Mouse (Mus musculus) limb, embryonic 15.5 days (tissue): ENCODE results near the gene Ankrd65. TPM values are rescaled to one million over a fixed set of nuclear protein-coding genes. Genes with fewer than 3 reads are reported as not detected.
"Not testable (repeated sequence)": the region's sequence is repeated elsewhere in the genome, so short reads cannot be mapped to it uniquely, and the experiment has no call there.

Experiments
- ATAC-seq: fragments of 200-750 bp; cut with Nextera tagmentation; 2 replicates; pipeline ENCODE4 v1.8.0; 2017; ENCODE audit warnings: low read depth, moderate TSS enrichment; ENCODE audit not compliant: insufficient number of reproducible peaks, low FRiP score, low TSS enrichment
- H3K27ac ChIP-seq: fragments of 300-500 bp; sonication (generic); 2 replicates; pipeline ENCODE4 v1.5.1; 2015; ENCODE audit warnings: moderate library complexity, mild to moderate bottlenecking, inconsistent platforms
- H3K27me3 ChIP-seq: fragments of 300-500 bp; sonication (generic); 2 replicates; pipeline ENCODE4 v1.6.1; 2015; ENCODE audit warnings: inconsistent platforms
- H3K36me3 ChIP-seq: fragments of 300-500 bp; sonication (generic); 2 replicates; pipeline ENCODE4 v1.6.1; 2015; ENCODE audit warnings: inconsistent platforms
- H3K4me1 ChIP-seq: fragments of 300-500 bp; sonication (generic); 2 replicates; pipeline ENCODE4 v1.6.1; 2015; ENCODE audit warnings: inconsistent platforms
- H3K4me2 ChIP-seq: fragments of 300-500 bp; sonication (generic); 2 replicates; pipeline ENCODE4 v1.6.1; 2015; ENCODE audit warnings: mild to moderate bottlenecking, inconsistent platforms
- H3K4me3 ChIP-seq: fragments of 300-500 bp; sonication (generic); 2 replicates; pipeline ENCODE4 v1.5.1; 2015; ENCODE audit warnings: mild to moderate bottlenecking, inconsistent platforms
- H3K9ac ChIP-seq: fragments of 300-500 bp; sonication (generic); 2 replicates; pipeline ENCODE4 v1.6.1; 2015; ENCODE audit warnings: inconsistent platforms
- H3K9me3 ChIP-seq: fragments of 300-500 bp; sonication (generic); 2 replicates; pipeline ENCODE4 v1.6.1; 2016; ENCODE audit warnings: inconsistent platforms
- WGBS: fragments of 180-500 bp; shearing (Covaris S2); methylation state at CpG from one replicate; pipeline ENCODE4 v1.1.7; 2015; 5-methylcytosine and 5-hydroxymethylcytosine counted together
- polyA plus RNA-seq: library from polyadenylated mRNA; unstranded; fragments of >200 nt; fragmentation: Nextera tagmentation; extraction: Ambion mirVana; gene quantifications from 2 replicates; pipeline ENCODE4 v1.2.1, GENCODE M21; 2015

The Ankrd65 gene
- not detected in 2 replicates for polyA plus RNA-seq

- H3K9me3 ChIP-seq = no peaks in the 10 kb centered on the region
- peaks cover 7% of the 10 kb centered on the region for H3K4me1 ChIP-seq
- ATAC-seq = no peak
- H3K4me2 ChIP-seq = no peak within 1 kb of the TSS
- no peaks in the 10 kb centered on the region for H3K36me3 ChIP-seq
- H3K27me3 ChIP-seq = no peaks in the 10 kb centered on the region
- H3K27ac ChIP-seq = no peak within 1 kb of the TSS
- 83% methylated on average over 3 of the region's 3 CpGs for WGBS
- H3K4me3 ChIP-seq = no peak within 1 kb of the TSS
- H3K9ac ChIP-seq = no peak within 1 kb of the TSS
These were observed at the start of gene Ankrd65 for GRCm38 (mm10) chr4:155790021-155790489. Ankrd65 (plus strand) TSS chr4:155790439.

DNA sequence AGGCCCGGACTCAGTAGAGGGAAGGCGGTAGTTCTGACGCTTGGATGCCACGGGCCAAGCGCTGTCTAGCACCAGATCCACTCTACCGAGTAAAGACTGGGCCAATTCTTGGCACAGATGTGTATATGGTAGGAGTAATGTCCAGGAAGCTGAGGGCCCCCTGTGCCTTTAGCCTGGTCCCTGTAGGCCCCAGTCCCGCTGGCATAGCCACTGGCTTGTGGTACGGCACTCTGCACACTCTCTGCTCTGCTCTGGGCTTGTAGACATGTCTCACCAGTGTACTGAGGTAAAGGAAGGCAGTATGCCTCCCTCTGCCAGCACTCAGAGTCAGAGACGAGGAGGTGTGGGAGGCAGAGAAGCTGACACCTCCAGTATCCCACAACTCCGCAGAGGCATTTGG lies 49.6 kb upstream of the Ankrd65 start:
- H3K4me1 ChIP-seq, H3K4me3 ChIP-seq, H3K9me3 ChIP-seq, ATAC-seq, H3K27me3 ChIP-seq, H3K27ac ChIP-seq, H3K9ac ChIP-seq, H3K4me2 ChIP-seq: not testable (repeated sequence)
- WGBS = 82% methylated on average over 10 of the region's 10 CpGs
- peaks cover 68% of the 10 kb centered on the region for H3K36me3 ChIP-seq

DNA sequence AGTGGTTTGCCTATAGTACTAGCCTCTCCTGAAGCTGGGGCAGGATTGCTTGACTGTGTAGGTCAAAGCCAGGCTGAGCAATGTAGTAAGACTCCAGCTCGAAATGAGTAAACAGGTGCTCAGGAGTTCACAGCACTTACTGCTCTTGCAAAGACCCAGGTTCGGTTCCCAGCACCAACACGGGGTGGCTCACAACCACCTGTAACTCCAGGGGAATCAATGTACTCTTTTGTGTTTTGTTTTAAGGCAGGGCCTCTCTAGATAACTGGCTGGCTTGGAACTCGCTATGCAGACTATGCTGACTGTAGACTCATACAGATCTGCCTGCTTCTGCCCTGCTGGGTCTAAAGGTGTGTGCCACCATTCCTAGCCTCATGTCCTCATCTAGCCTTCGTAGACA lies 47.6 kb upstream of the Ankrd65 start:
- Histone ChIP-seq H3K9me3 (no peaks in the 10 kb centered on the region), H3K4me1 (no peaks in the 10 kb centered on the region), H3K27ac (no peak overlapping the region), H3K36me3 (peaks cover 80% of the 10 kb centered on the region), H3K9ac (no peak overlapping the region), H3K27me3 (no peaks in the 10 kb centered on the region), H3K4me2 (no peak overlapping the region), H3K4me3 (no peak overlapping the region)
- no peak for ATAC-seq
- WGBS = 94% methylated on average over 5 of the region's 5 CpGs

GRCm38 (mm10) chr4:155744474-155744873 lies 45.8 kb upstream of the Ankrd65 start:
- Histone ChIP-seq H3K9ac (no peak overlapping the region), H3K27me3 (no peaks in the 10 kb centered on the region), H3K27ac (no peak overlapping the region), H3K4me3 (no peak overlapping the region), H3K9me3 (no peaks in the 10 kb centered on the region), H3K4me1 (no peaks in the 10 kb centered on the region), H3K36me3 (peaks cover 97% of the 10 kb centered on the region), H3K4me2 (no peak overlapping the region)
- WGBS = 90% methylated on average over 8 of the region's 8 CpGs
- no peak for ATAC-seq

GRCm38 (mm10) chr4:155745136-155745535 lies 45.1 kb upstream of the Ankrd65 start:
- WGBS = 89% methylated on average over 5 of the region's 5 CpGs
- Histone ChIP-seq H3K27me3 (no peaks in the 10 kb centered on the region), H3K4me1 (no peaks in the 10 kb centered on the region), H3K27ac (no peak overlapping the region), H3K9me3 (no peaks in the 10 kb centered on the region), H3K36me3 (peaks cover 97% of the 10 kb centered on the region), H3K9ac (no peak overlapping the region), H3K4me3 (no peak overlapping the region), H3K4me2 (no peak overlapping the region)
- no peak for ATAC-seq

DNA sequence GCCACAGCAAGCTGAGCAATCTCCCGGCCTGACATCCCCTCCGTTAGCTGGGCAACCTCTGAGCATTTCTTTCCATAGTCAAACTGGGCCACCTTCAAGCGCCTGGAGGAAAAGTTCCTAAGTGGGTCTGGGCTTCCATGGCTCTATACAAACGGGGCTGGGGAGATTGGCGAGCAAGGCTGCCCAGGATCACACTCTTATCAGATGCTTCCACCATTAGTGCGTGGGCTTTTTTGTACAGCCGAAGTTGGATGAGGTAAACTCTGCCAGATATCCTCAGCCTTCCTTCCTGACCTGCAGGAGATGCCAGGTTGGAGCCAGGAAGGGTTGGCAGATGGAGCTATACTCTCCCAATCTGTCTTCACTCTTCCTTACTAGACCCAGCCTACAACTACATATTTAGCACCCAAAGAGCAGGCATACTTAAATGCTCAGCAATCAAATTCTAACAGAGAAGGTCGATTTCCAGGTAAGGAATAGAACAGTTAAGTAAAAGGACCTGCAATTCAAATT lies 44.1 kb upstream of the Ankrd65 start:
- WGBS = 81% methylated on average over 8 of the region's 8 CpGs
- ATAC-seq = no peak
- no peaks in the 10 kb centered on the region for H3K4me1 ChIP-seq
- no peak overlapping the region for H3K4me3 ChIP-seq
- no peak overlapping the region for H3K4me2 ChIP-seq
- no peak overlapping the region for H3K27ac ChIP-seq
- H3K27me3 ChIP-seq = no peaks in the 10 kb centered on the region
- H3K9me3 ChIP-seq = no peaks in the 10 kb centered on the region
- H3K9ac ChIP-seq = no peak overlapping the region
- H3K36me3 ChIP-seq = peaks cover 97% of the 10 kb centered on the region

DNA sequence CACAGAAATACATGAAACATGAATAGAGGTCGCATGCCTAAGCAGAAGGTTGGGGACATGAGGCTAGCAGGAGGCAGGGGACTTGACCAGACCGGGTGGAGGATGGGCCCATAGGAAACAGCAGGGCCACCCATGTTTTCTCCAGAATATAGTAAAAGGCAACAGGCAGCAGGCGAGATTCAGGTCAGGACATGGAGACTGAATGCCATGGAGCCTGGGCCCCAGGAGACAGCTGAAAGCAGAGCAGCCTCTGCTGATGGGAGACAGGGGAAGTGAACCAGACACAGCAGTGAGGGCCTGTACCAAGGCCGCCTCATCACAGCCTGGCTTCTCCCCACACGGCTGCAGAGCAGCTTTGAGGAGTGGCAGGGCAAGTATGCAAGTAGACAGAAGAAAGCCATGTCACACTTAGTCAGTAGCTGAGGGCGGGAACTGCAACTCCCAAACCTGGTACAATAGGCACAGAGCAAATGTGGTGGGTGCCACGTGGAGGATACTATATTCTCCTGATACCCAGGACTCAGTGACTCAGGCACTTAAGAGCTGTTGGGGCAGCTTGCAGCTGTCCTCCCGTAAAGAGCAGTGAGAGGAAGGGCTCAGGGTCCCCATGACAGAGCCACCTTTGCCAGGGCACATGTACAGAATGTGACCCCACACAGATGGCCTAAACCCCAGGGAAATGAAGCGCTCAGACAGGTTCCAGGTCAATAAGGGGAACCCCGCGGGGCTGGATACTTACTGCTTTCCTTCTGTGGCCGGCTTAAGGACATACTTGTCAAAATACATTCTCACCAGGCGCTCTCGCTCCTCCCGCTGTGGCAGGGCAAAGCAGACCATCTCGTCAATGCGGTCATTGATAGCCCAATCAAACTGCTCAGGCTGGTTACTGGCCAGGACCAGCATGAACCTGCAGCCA lies 43.4 kb upstream of the Ankrd65 start:
- Histone ChIP-seq H3K9me3 (no peaks in the 10 kb centered on the region), H3K36me3 (peaks cover 97% of the 10 kb centered on the region), H3K27me3 (no peaks in the 10 kb centered on the region), H3K4me3 (no peak overlapping the region), H3K4me1 (no peaks in the 10 kb centered on the region), H3K9ac (no peak overlapping the region), H3K4me2 (no peak overlapping the region), H3K27ac (no peak overlapping the region)
- ATAC-seq = no peak
- 87% methylated on average over 17 of the region's 17 CpGs for WGBS

- H3K36me3 ChIP-seq = peaks cover 49% of the 10 kb centered on the region
- no peak overlapping the region for H3K4me2 ChIP-seq
- no peak for ATAC-seq
- peaks cover 27% of the 10 kb centered on the region for H3K4me1 ChIP-seq
- no peak overlapping the region for H3K27ac ChIP-seq
- H3K27me3 ChIP-seq = no peaks in the 10 kb centered on the region
- H3K9ac ChIP-seq = no peak overlapping the region
- H3K9me3 ChIP-seq = no peaks in the 10 kb centered on the region
- 91% methylated on average over 12 of the region's 12 CpGs for WGBS
- no peak overlapping the region for H3K4me3 ChIP-seq
These were observed 33.2 kb upstream of the Ankrd65 start for GRCm38 (mm10) chr4:155757011-155757410.

- H3K4me1 ChIP-seq = peaks cover 29% of the 10 kb centered on the region
- H3K4me2 ChIP-seq = peak overlapping the region; percentile 88
- peaks cover 26% of the 10 kb centered on the region for H3K36me3 ChIP-seq
- peak overlapping the region; percentile 87 for H3K4me3 ChIP-seq
- WGBS = 2% methylated on average over 10 of the region's 10 CpGs
- H3K9ac ChIP-seq = peak overlapping the region; percentile 83
- H3K27me3 ChIP-seq = no peaks in the 10 kb centered on the region
- peak overlapping the region; percentile 60; the same call in 1 of the 2 replicates for H3K27ac ChIP-seq
- ATAC-seq = no peak
- H3K9me3 ChIP-seq = no peaks in the 10 kb centered on the region
These were observed 30.2 kb upstream of the Ankrd65 start for GRCm38 (mm10) chr4:155759862-155760612.

DNA sequence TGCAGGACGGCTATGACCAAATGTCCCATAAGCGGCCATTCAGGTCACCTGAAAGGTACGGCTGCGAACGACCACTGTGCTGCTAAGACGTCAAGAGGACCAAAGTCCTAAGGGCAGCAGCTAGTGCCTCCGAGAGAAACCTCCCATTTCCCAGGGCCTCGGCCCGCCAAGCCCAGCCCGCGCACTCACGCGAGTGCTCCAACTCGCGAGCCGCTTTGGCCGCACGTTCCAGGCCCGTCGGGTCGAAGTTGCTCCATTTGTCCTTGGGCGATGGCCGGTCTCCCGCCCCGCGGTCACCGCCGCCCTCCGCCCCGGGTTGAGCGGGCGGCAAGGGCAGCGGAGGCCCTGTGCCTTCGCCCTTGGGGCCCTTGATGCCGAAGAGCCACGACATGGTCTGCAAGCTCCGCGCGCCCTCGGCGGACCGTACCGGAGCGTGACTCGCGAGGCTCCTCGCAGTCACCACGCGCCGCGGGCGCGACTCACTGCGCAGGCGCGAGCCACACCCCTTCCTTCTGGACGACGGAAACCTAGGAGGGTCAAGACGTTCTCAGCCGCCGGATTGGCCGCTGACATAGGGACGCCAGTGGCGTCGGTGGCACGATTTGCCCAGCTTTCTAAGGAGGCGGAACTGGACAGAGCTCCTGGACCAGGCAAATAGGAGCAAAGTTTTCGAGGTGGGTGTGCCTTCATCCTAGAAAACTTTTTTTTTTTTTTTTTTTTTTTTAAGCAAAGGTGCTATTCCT lies 29.5 kb upstream of the Ankrd65 start, which contains the start of gene Atad3a:
Gene Atad3a, minus strand, starts transcription at position 481 of the 743 bp plus-strand sequence.
- Histone ChIP-seq H3K4me1 (peaks cover 29% of the 10 kb centered on the region), H3K9ac (peak within 1 kb of the TSS; percentile 83), H3K4me3 (peak within 1 kb of the TSS; percentile 87), H3K36me3 (peaks cover 19% of the 10 kb centered on the region), H3K27ac (peak within 1 kb of the TSS; percentile 60), H3K27me3 (no peaks in the 10 kb centered on the region), H3K4me2 (peak within 1 kb of the TSS; percentile 88), H3K9me3 (no peaks in the 10 kb centered on the region)
- ATAC-seq = peak; percentile 94
- WGBS = under 1% methylated on average over 68 of the region's 68 CpGs

DNA sequence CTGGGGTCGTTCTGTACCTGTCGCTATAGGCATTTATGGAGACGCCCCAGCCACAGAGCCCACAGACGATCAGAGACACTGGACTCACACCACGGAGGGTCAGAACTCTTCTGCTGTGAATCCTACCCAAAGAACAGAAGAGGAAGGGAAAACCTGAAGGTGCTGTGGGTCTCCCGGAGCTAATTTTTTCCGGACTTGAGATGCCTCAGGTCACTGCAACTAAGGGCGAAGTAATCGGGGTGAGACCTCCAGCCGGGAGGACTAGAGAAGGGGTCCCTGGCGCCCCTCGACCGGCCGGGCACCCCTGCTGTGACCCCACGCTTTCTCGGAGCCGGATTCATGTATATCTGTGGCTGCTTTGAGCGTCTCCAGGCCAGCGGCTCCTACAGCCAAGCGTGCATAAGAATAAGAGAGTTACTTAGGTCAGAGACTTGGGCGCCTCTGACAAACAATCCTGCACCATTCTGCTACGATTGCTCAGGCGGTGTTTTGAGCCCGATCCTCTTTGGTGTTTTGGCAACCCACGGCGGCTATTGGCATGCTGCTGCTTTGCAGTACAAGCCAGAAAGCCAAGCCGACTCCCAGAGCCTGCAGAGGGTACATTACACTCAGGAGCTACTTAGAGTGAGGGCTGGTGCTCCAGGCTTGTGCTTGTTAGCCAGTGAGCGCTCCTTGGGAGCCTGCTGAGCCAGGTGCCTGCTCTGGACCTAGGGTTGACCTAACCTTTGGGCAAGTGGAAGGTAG lies 28.7 kb upstream of the Ankrd65 start:
- peak overlapping the region; percentile 43 for H3K27ac ChIP-seq
- ATAC-seq = peak; percentile 9; the same call in 1 of the 2 replicates

More for the DNA sequence above, 28.7 kb upstream of the Ankrd65 start:
- H3K9me3 ChIP-seq = no peaks in the 10 kb centered on the region
- 2% methylated on average over 28 of the region's 28 CpGs for WGBS
- peak overlapping the region; percentile 57 for H3K9ac ChIP-seq
- no peaks in the 10 kb centered on the region for H3K27me3 ChIP-seq
- peaks cover 11% of the 10 kb centered on the region for H3K36me3 ChIP-seq
- peaks cover 29% of the 10 kb centered on the region for H3K4me1 ChIP-seq
- peak overlapping the region; percentile 87 for H3K4me3 ChIP-seq
- H3K4me2 ChIP-seq = peak overlapping the region; percentile 88
